In the genomic region with DNA sequence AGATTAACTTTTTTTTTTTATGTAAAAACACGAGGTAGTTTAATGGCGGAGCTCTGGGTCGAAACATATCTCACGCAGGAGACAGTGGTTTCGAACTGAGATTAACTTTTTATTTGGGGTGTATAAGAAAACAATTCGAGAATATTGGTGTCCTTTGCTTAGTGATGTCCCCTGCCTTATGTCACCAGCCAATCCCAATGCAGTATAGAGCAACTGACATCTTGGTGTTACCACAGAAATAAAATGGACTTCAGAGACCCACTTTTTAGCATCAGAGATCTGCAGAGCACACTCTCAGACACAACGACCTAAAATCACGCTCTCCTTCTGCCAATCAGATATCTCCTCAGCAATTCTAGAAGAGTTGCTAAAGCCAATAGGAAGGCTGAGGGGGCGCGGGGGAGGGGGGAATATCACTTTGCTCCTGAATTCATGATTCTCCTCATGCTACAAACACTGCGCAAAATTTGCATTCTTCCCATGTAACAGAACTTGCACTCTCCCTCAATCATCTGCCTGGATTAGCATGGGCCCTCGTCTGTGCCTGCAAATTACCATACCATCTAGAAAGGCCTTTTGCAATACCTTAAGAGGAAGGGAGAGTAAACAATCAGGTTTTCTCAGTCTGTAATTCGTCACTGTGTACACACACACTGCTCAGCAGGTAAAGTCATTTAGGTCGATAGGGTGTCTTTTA, we compare ENCODE assay signal across 27 mouse cellular contexts.
DNase-seq lines count a peak whose midpoint lies in the region; ATAC-seq lines count a peak whose summit lies in the region.
"Had no signal": no experiment of that assay in that cellular context is flagged by ENCODE, and none has a peak within 500 bp of the region (broad histone marks: within the 10 kb centered on the region; RNA-seq: fewer than 3 reads in every experiment).

No protein-coding gene starts in this region.

- H3K27me3 ChIP-seq in hindbrain, embryonic 12.5 days = no peaks in the 10 kb centered on the region
- no peaks in the 10 kb centered on the region for H3K27me3 ChIP-seq in hindbrain, embryonic 14.5 days (ENCODE audit: control insufficient read depth, insufficient read depth, low read length)
- 0 out of 2 replicates have a peak, but pooled peaks cover 14% of the 10 kb centered on the region for H3K27me3 ChIP-seq in forebrain, embryonic 12.5 days
- no peaks in the 10 kb centered on the region for H3K27me3 ChIP-seq in forebrain, embryonic 16.5 days (replicated peaks; ENCODE audit: control insufficient read depth, insufficient read depth, low read length)
- H3K27me3 ChIP-seq in midbrain, embryonic 13.5 days = 0 out of 2 replicates have a peak, but pooled peaks cover 4% of the 10 kb centered on the region
- H3K27me3 ChIP-seq: embryonic facial prominence, embryonic 13.5 days; liver, embryonic 15.5 days; stomach, embryonic 15.5 days had no signal

- WGBS in hindbrain, embryonic 12.5 days = 77% methylated on average over 14 of the region's 14 CpGs
- WGBS in hindbrain, embryonic 14.5 days = 70% methylated on average over 14 of the region's 14 CpGs
- 65% methylated on average over 14 of the region's 14 CpGs for WGBS in forebrain, embryonic 12.5 days
- WGBS in forebrain, embryonic 16.5 days = 61% methylated on average over 14 of the region's 14 CpGs
- 58% methylated on average over 14 of the region's 14 CpGs for WGBS in midbrain, embryonic 13.5 days

- peaks cover 12% of the 10 kb centered on the region for H3K9me3 ChIP-seq in hindbrain, embryonic 12.5 days (replicated peaks)
- peaks cover 8% of the 10 kb centered on the region for H3K9me3 ChIP-seq in hindbrain, embryonic 14.5 days (ENCODE audit: control insufficient read depth, low read length)
- no peaks in the 10 kb centered on the region; the same call in 1 of the 2 replicates for H3K9me3 ChIP-seq in forebrain, embryonic 12.5 days
- H3K9me3 ChIP-seq in forebrain, embryonic 16.5 days (ENCODE audit: control insufficient read depth, low read length) = peaks cover 4% of the 10 kb centered on the region; the same call in 1 of the 2 replicates
- peaks cover 8% of the 10 kb centered on the region; the same call in 1 of the 2 replicates for H3K9me3 ChIP-seq in midbrain, embryonic 13.5 days
- H3K9me3 ChIP-seq: liver, embryonic 15.5 days; stomach, embryonic 15.5 days had no signal

- H3K36me3 ChIP-seq in hindbrain, embryonic 12.5 days = no peaks in the 10 kb centered on the region
- no peaks in the 10 kb centered on the region for H3K36me3 ChIP-seq in hindbrain, embryonic 14.5 days (replicated peaks; ENCODE audit: control insufficient read depth, insufficient read depth)
- H3K36me3 ChIP-seq in forebrain, embryonic 12.5 days (replicated peaks) = no peaks in the 10 kb centered on the region
- no peaks in the 10 kb centered on the region for H3K36me3 ChIP-seq in forebrain, embryonic 16.5 days (ENCODE audit: control insufficient read depth, insufficient read depth)
- H3K36me3 ChIP-seq in midbrain, embryonic 13.5 days = 0 out of 2 replicates have a peak, but pooled peaks cover 3% of the 10 kb centered on the region
- H3K36me3 ChIP-seq: embryonic facial prominence, embryonic 13.5 days; liver, embryonic 15.5 days; stomach, embryonic 15.5 days had no signal

- H3K9ac ChIP-seq in hindbrain, embryonic 12.5 days = no peak overlapping the region
- no peak overlapping the region for H3K9ac ChIP-seq in hindbrain, embryonic 14.5 days
- H3K9ac ChIP-seq in forebrain, embryonic 12.5 days = no peak overlapping the region
- no peak overlapping the region for H3K9ac ChIP-seq in forebrain, embryonic 16.5 days (replicated peaks; ENCODE audit: low read depth, low read length)
- no peak overlapping the region for H3K9ac ChIP-seq in midbrain, embryonic 13.5 days (replicated peaks)
- H3K9ac ChIP-seq: embryonic facial prominence, embryonic 13.5 days; liver, embryonic 15.5 days; lung, embryonic 14.5 days; stomach, embryonic 15.5 days had no signal

- no peak for DNase-seq in hindbrain, embryonic 14.5 days (ENCODE audit: low spot score)
- DNase-seq in urinary bladder, postnatal 10 days (ENCODE audit: low spot score) = no peak
- no peak for DNase-seq in thymus, postnatal 14 days
- DNase-seq in liver = no peak
- DNase-seq: adrenal gland, postnatal 14 days; cerebellum, adult 18-20 months; cerebellum, postnatal 10 days; gastrocnemius, postnatal 36 days; heart, adult 18-20 months; heart, postnatal 36 days; kidney, adult 9 months; kidney, postnatal 10 days; layer of hippocampus, adult 9-11 months; lung, embryonic 14.5 days; lung, postnatal 14 days; right cerebral cortex, postnatal 25 days; thymus, postnatal 25 days had no signal

- peak; percentile 80 for ATAC-seq in hindbrain, embryonic 12.5 days (ENCODE audit: low FRiP score)
- ATAC-seq in hindbrain, embryonic 14.5 days (ENCODE audit: low FRiP score) = no peak
- ATAC-seq in forebrain, embryonic 12.5 days (ENCODE audit: low FRiP score) = peak; percentile 68
- peak; percentile 79 for ATAC-seq in forebrain, embryonic 16.5 days
- ATAC-seq in midbrain, embryonic 13.5 days = peak; percentile 92
- ATAC-seq: intestine, postnatal 0 days; Patski had no signal

- peaks cover 3% of the 10 kb centered on the region; the same call in 1 of the 2 replicates for H3K4me1 ChIP-seq in hindbrain, embryonic 12.5 days
- H3K4me1 ChIP-seq in hindbrain, embryonic 14.5 days (replicated peaks; ENCODE audit: control insufficient read depth, insufficient read depth, low read length) = no peaks in the 10 kb centered on the region
- H3K4me1 ChIP-seq in forebrain, embryonic 12.5 days = peaks cover 10% of the 10 kb centered on the region
- peaks cover 7% of the 10 kb centered on the region for H3K4me1 ChIP-seq in forebrain, embryonic 16.5 days (replicated peaks; ENCODE audit: control insufficient read depth, insufficient read depth, low read length)
- H3K4me1 ChIP-seq in midbrain, embryonic 13.5 days (replicated peaks) = peaks cover 14% of the 10 kb centered on the region
- H3K4me1 ChIP-seq: embryonic facial prominence, embryonic 13.5 days; liver, embryonic 15.5 days; stomach, embryonic 15.5 days had no signal

- no peak overlapping the region for H3K4me2 ChIP-seq in hindbrain, embryonic 12.5 days (replicated peaks)
- no peak overlapping the region for H3K4me2 ChIP-seq in hindbrain, embryonic 14.5 days (replicated peaks)
- H3K4me2 ChIP-seq in forebrain, embryonic 12.5 days = no peak overlapping the region
- H3K4me2 ChIP-seq in forebrain, embryonic 16.5 days (ENCODE audit: low read length) = no peak overlapping the region
- no peak overlapping the region for H3K4me2 ChIP-seq in midbrain, embryonic 13.5 days (replicated peaks)
- H3K4me2 ChIP-seq: embryonic facial prominence, embryonic 13.5 days; heart, embryonic 11.5 days; liver, embryonic 15.5 days; lung, embryonic 14.5 days; stomach, embryonic 15.5 days had no signal

- no peak overlapping the region for H3K27ac ChIP-seq in hindbrain, embryonic 12.5 days
- no peak overlapping the region for H3K27ac ChIP-seq in hindbrain, embryonic 14.5 days
- no peak overlapping the region for H3K27ac ChIP-seq in forebrain, embryonic 12.5 days
- H3K27ac ChIP-seq in forebrain, embryonic 16.5 days (ENCODE audit: low read length) = no peak overlapping the region
- no peak overlapping the region for H3K27ac ChIP-seq in midbrain, embryonic 13.5 days
- H3K27ac ChIP-seq: embryonic facial prominence, embryonic 13.5 days; liver, embryonic 15.5 days; stomach, embryonic 15.5 days had no signal

- H3K4me3 ChIP-seq in hindbrain, embryonic 12.5 days = no peak overlapping the region
- H3K4me3 ChIP-seq in hindbrain, embryonic 14.5 days (replicated peaks; ENCODE audit: low read length) = no peak overlapping the region
- no peak overlapping the region for H3K4me3 ChIP-seq in forebrain, embryonic 12.5 days (replicated peaks)
- H3K4me3 ChIP-seq in forebrain, embryonic 16.5 days (replicated peaks; ENCODE audit: low read length) = no peak overlapping the region
- no peak overlapping the region for H3K4me3 ChIP-seq in midbrain, embryonic 13.5 days (replicated peaks)
- H3K4me3 ChIP-seq: embryonic facial prominence, embryonic 13.5 days; liver, embryonic 15.5 days; stomach, embryonic 15.5 days had no signal
